Mouse (Mus musculus): Measurements from ENCODE around the gene Clasrp. TPM values are rescaled to one million over a fixed set of nuclear protein-coding genes. Genes with fewer than 3 reads are reported as not detected.

Gene Clasrp
- 12.3 and 14.3 TPM in 2 replicates for total RNA-seq (2015; ENCODE audit: low replicate concordance)
- total RNA-seq (2017; ENCODE audit: low replicate concordance): 19.9 and 45.4 TPM in 2 replicates

DNA sequence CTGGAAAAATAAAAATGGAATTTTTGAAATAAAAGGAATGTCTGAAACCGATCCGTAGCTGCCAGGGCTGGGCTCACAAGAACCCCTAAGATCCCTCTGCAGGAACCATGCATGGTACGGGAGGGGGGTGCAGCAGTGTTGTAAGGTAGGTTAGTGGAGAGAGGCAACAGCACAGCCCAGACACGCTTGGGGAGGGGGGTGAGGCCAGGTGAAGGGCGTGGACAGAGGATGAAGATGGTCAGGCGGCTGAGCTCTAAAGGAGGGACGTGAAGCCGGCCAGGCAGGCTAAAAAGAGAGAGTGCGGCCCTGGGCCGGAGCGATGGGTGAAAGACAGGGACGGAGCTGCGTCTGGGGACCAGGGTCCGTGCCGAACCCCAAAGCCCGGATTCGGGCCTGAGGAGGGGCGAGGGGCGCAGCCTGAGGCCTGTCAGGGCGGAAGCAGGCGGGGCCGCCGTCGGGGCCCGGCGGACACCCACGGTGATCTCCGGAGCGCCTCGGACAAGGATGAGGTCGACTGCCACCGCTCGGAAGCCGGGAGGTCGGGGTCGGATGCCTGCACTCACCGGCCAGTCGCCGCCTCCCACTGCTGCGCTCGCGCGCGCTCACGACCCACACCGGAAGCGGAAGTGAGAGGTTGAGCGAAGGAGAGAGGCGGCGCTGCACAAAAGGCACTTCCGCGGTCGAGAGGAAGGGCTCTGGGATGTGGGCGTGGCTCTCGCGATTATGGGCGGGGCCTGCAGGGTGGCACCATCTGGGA, at the start of gene Clasrp:
TSS of gene Clasrp (minus strand) at position 638 of the 757 bp plus-strand sequence.
- peak; percentile 99 for ATAC-seq (replicated peaks; ENCODE audit: low FRiP score, poor library complexity, severe bottlenecking)

DNA sequence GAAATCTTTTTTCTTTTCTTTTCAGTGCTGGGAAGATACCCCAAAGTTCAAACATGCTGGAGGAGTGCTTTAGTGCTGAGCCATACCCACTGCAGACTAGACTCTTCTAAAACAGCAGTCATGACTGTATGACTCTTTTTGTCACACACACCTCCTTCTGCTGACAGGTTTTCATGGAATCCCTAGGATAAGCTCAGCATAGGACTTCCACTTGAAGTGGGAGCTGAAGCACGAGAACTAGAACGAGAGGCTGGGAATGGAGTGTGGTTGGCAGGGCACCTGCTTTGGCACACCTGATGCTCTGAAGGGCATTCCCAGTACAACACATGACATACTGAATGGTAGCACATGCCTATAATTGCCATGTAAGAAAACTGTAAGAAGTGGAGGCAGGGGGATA, 48.3 kb upstream of the Clasrp start:
- ATAC-seq (replicated peaks; ENCODE audit: low FRiP score, poor library complexity, severe bottlenecking): no peak

DNA sequence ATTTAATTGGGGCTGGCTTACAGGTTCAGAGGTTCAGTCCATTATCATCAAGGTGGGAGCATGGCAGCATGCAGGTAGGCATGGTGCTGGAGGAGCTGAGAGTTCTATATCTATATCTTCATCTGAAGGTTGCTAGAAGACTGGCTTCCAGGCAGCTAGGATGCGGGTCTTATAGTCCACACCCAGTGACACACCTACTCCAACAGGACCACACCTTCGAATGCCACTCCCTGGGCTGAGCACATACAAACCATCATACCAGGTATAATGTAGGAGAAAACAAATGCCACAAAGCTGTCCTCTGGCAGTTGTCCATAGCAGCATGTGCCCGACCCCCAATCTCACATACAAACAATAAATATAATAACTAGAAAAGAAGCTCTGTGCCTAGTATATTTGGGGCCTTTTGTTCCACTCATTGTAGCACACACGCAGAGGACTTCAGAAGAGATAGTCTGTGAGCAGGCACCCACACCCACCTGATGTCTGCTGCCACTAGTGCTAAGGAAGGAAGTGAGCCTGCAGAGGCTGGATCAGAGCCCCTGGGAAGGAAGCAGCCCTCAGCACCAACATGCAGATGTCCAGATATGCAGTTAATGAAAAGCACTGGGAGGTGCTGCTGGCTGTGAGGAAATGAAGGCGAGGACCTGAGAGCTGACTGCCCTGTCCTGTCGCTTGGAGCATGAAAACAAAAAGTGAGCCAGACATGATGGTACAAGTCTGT, 46.9 kb upstream of the Clasrp start:
- ATAC-seq (replicated peaks; ENCODE audit: low FRiP score, poor library complexity, severe bottlenecking): no peak; the same call in 1 of the 2 replicates

DNA sequence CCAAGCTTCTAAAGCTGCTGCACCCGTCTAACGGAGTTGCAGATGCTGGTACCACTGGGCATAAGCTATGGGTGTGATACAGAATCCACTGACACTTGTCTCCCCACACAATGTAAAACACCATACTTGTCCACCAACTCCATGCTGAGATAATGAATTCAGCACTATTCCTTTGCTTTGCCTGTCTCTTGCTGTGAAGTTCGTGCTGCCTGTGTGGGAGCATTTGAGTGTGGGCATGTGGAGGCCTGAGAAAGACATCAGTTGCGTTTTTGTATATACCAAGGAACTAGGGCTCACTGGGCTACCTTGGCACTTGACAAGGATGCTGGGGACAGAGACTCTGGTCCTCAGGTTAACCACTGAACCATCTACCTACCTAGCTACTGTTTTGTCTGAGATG, 36.9 kb upstream of the Clasrp start:
- ATAC-seq (replicated peaks; ENCODE audit: low FRiP score, poor library complexity, severe bottlenecking): no peak

DNA sequence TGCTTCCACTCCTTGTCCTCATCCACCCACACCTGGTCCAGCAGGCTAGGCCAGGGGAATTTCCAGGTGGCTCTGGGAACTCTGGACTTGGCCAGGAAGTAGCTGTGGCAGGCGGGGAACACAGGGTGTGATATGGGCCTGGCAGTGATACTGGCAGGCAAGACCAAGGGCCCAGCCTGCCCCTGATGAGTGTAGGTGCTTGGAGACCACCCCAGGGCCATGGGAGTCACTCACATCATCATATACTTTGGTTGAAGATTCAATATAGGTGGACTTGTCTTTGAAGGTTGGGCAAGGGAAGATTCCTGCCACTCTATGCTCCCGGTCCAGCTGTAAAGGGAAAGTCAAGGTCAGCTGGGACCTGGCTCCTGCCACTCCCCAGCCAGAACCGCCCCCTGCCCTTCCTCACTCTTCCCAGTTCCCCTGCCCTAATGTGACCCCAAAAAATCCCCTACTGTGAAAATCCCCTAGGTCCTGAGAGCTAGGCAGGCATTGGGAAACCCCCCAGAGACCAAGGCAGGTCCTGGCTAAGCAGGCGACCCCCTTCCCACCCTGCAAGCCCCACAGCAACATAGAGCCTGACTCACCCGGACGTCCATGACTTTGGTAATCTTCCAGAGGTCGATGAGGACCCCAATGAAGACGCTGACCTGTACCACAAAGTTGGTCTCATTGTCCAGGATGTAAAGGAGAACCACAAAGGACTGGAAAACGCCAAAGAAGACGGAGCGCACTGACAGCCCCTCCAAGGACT, 31.0 kb upstream of the Clasrp start:
- no peak for ATAC-seq (replicated peaks; ENCODE audit: low FRiP score, poor library complexity, severe bottlenecking)

DNA sequence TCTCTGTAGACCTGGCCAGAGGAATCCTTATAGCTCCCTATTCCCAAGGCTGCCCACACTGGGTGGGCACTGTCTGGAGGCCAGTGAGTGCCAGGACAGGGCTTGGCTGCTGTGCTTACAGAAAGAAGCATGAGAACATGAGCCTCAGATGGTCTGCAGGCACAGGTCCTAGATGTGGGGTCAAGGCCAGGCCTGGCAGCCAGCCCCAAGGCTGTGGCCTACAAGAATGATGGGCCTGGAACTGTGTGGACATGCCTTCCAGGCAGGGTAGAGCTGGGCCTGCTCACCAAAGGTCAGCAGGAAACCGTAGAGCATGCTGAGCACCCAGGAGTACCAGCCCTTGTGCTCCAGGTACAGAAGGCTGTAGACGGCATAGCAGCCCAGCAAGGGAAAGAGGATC, 30.3 kb upstream of the Clasrp start:
- no peak for ATAC-seq (replicated peaks; ENCODE audit: low FRiP score, poor library complexity, severe bottlenecking)

DNA sequence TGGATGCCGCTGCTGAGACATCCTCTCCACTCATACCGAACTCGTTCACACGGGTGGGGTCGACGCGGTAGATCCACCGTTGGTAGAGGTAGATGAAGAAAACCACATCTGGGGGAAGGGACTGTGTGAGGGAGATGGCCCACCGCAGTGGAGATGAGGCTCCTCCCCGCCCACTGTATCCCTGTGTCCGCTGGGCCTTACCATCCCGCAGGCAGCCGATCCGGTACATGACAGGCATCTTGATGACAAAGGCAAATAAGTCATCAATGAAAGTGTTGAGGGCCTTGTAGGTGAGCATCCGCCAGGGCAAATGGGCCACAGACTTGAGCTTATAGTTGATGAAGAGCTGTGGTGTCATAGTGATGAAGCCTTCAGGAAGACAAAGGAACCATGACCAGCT, 29.6 kb upstream of the Clasrp start:
- ATAC-seq (replicated peaks; ENCODE audit: low FRiP score, poor library complexity, severe bottlenecking): no peak

DNA sequence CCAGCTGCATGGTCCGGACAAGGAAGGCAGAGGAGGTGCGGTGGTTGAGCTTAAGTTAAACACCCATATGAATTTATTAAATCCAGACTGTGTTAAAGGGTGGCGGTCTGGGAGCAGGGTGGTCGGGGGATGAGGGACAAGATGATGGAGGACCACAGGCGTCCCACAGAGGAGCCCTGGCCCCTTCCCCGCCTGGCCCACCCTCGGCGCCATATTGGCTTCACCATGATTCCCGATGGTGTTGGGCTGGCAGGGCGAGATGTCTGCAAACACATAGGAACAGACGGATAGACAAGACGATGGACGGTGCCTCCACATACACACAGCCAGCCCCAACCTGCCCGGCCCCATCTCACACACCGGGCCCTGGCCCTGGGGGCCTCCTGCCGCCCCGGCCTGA, 28.9 kb upstream of the Clasrp start:
- ATAC-seq (replicated peaks; ENCODE audit: low FRiP score, poor library complexity, severe bottlenecking): no peak

DNA sequence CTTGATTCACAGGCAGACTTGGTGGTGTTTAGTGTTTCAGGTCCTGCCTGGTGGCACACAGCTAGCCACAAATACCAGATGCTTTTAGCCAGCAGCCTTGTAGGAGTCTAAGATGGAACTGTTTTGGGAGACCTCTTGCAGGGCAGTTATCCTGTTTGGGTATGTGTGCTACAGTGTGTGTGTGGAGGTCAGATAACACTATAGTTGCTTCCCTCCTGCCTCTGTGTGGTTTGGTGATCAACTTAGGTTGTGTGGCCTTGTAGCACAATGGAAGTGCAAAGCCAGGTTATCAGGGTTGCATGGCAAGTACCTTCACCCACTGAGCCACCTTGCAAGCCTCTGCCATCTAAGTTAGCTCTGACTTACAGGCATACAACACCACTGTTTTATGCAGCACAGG, 28.4 kb upstream of the Clasrp start:
- peak; percentile 60 for ATAC-seq (replicated peaks; ENCODE audit: low FRiP score, poor library complexity, severe bottlenecking)

DNA sequence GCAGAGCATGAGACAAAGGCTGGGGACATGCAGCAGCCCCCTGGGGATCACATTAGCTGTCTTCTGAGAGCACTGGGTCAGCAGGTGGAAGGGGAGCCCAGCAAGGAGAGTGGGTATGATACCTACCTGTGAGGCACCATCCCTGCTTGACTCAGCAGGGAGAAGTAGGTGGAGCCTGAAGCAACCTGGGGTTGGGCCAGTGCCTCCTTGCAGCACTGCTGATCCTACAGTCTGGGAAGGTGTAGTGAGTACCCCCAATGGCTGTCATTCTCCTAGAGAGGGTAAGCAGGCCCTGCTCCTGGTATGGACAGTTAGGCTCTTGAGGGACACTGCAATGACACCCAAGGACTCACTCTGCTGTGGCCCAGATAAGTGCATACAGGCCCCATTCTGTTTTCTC, 28.0 kb upstream of the Clasrp start:
- 0 out of 2 replicates have a peak, but pooled peaks have one; percentile 41 for ATAC-seq (replicated peaks; ENCODE audit: low FRiP score, poor library complexity, severe bottlenecking)

DNA sequence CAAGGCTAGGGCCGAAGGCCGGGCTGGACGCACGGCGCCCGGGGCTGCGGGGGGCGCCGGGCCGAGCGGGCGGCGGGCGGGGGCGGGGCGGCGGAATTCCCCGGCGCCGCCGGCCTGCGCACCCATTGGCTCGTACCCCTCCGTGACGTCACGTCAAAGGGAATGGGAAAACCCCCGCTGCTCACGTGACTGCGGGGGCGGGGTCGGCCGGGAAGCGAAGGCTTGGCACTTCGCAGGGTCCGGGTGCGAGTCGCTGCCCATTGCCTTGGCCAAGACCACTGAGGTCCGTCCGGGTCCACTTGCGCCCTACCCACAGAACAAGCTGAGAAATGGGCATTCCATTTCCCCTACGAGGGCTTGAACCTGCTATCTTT, 25.1 kb upstream of the Clasrp start, which contains the start of gene Relb:
TSS of gene Relb (minus strand) at position 78 of the 374 bp plus-strand sequence.
- peak; percentile 62 for ATAC-seq (replicated peaks; ENCODE audit: low FRiP score, poor library complexity, severe bottlenecking)

DNA sequence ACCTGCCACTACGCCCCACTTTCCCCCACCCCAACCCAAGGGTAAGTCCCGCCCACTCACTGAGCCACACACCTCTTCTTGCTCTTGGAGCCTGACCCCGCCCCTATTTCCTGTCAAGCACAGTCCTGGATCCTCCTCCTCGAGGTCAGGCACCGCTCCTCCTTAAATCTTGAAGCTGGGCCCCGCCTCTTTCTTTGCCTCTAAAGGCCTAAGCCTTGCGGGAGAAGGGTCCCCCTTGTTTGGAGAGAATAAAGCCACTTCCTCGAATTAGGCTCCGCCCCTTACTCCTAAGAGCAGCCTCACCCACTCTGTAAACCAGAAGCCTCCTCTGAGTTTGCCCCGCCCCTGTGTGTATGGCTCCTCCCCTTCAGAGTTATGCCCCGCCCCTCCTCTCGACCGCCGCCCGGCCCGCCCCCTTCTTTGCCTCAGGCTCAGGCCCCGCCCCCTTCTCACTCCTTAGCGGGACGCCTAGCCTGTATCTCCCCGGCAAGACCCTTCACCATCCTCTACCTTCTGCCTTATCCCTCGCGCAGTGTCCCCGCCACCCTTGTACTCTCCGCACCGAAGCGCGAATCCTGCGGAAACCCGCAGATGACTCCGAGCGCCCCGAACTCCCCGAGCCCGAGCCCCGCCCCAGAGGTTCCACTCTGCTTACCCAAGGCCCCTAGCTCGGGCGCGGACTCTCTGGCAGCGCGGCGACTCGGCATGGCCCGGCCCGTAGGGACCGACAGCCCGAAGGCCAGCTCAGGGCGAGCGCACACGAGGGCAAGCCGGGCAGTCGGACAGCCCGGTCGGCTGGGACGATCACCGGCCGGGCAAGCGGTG, 24.5 kb upstream of the Clasrp start:
- peak; percentile 64 for ATAC-seq (replicated peaks; ENCODE audit: low FRiP score, poor library complexity, severe bottlenecking)

DNA sequence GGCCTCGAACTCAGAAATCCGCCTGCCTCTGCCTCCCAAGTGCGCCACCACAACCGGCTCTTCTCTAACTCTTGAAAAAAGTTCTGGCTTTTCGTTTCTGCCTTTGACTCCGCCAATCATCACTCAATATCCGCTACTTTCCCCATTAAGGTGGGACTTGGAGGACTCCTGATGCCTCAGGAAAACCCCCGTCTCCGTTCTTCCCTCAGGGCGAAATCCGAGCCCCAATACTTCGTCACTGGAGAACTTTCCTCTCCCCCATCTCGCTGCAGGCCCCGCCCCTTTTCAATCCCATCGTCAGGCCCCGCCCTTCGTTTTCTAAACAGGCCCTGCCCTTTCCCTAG, 23.9 kb upstream of the Clasrp start:
- ATAC-seq (replicated peaks; ENCODE audit: low FRiP score, poor library complexity, severe bottlenecking): no peak

DNA sequence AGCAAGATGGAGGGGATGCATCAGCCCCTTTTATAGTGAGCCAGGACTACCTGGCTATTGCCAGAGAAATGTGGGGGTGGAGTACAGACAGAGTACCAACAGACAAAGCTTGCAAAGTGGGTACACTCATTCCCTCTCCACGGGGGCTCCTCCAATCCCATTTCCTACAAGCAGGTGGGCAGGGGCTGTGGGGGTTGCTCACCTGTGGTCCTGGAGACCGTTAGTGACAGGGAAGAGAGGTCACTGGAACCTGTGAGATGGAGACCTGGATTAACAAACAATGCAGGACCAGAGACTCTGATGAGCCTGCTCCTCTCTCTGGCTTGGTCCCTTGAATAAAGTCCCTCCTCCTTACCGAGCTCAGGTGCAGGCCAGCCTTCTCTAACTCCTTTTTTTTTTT, 23.4 kb upstream of the Clasrp start:
- no peak for ATAC-seq (replicated peaks; ENCODE audit: low FRiP score, poor library complexity, severe bottlenecking)

DNA sequence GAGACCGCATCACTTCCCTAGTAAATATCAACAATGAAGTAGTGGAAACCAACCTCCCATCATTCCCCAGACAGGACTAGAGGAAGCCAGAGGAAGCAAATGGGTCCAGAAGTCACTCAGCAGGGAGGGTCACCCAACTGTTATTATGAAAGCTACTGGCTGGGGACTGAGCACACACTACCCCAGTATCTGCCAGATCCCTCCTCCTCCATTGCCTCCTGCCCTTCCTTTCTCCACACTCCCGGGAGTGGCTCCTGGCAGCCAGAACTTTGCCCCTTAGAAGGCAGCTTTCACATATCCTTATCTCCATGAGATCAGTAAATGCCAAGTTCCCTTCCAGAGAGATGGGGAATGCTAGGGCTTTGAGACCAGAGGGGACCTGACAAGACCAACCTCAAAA, 19.1 kb upstream of the Clasrp start:
- ATAC-seq (replicated peaks; ENCODE audit: low FRiP score, poor library complexity, severe bottlenecking): no peak

DNA sequence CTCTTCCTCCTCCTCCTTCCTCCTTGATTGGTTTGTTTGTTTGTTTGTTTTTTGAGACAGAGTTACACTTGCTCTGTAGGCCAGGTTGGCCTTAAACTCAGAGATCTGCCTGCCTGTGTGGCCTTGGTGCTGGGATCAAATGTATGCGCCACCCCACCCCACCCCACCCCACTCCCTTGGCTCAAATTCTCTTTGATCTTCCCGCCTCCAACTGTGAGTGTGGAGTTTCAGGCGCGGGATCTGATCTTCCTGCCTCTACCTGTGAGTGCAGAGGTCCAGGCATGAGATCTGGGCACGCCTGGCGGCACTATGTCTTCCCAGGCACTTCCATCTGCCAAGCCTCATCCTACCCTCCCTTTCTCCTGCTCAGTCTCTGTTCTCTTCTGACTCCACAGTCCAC, 18.0 kb upstream of the Clasrp start:
- ATAC-seq (replicated peaks; ENCODE audit: low FRiP score, poor library complexity, severe bottlenecking): no peak

DNA sequence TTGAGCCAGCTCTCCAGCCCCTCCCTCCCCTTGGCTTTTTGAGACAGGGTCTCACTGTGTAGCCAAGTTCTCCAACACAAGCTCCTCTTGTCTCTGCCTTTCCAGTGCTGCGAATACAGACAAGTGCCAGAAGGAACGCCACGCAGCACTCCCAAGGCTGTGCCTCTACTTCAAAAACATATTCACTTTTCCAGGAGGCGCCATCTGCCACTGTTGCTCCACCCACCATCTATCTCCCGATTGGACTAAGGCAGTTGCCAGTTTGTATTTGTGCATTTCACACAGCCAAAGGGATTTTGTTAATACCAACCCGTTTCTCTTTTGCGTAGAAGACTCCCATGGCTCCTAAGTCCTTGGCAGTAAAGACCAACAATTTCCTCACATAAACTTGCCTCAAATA, 16.5 kb upstream of the Clasrp start:
- ATAC-seq (replicated peaks; ENCODE audit: low FRiP score, poor library complexity, severe bottlenecking): no peak

DNA sequence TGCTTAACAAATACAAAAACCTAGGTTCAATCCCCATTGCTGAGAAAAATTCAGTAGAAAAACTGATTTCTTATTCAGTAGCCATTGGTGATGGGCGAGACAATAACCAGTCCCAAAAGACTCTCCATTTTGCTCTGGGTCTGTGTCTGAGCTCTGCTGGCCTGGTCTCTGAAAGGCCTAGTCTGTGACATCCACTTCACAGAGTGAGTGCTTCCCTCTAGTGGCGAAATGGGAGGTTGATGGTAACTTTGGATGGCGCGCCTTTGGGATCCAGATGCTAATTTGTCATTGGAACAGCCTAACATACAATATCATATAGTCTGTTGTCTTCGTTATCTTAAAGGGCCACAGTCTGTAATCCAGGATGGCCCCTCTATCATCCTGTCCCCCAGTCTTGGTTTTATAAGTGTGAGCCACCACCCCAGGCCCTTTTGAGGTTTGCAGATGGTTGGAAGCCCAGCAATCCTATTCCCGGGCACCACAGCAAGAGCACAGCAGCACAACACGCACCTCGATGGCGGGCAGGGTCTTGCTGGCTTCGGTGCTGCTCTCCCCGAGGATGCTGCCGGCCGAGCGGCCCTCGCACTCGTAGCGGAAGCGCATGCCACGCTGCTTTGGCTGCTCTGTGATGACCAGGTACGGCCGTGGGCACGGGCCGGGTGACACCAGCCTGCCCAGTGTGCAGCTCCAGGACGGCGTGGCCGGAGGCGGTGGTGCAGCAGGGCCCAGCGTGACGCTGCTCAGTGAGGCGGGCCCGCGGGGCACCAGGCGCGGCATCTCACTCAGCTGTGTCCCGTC, 14.9 kb upstream of the Clasrp start:
- peak; percentile 80 for ATAC-seq (replicated peaks; ENCODE audit: low FRiP score, poor library complexity, severe bottlenecking)

DNA sequence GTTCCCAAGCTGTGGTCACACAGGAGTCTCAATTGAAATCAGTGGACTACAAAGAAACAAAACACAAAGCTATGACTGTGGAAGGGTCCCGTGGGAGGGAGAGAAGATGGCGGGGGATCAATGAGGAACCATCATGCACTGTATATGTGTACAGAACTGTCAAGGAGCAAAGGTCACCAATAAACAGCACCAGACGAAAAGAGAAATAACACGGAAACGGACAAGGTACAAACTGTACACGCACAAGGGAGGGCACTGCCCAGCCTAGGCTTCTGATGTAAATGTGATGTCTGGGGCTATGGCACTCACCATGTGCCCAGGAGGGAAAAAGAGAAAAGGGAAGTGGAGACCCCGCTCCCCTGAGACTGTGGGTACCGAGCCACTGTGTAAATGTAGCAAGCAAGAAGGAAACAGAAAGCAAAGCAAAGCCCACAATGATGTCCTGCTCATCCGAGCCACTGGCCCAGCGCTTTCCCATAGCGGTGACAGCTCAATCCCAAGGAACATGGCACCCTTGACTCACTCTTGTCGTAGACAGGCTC, 10.8 kb upstream of the Clasrp start:
- ATAC-seq (replicated peaks; ENCODE audit: low FRiP score, poor library complexity, severe bottlenecking): no peak

Data from erythroid progenitor cell, adult 5-6 weeks (primary cell).